Mouse (Mus musculus): ENCODE measurements around the gene Golt1b. TPM values are rescaled to one million over a fixed set of nuclear protein-coding genes. Genes with fewer than 3 reads are reported as not detected.
"Not testable (repeated sequence)": the region's sequence is repeated elsewhere in the genome, so short reads cannot be mapped to it uniquely, and the experiment has no call there.

Golt1b gene
- polyA plus RNA-seq (2015; fragmentation: Nextera tagmentation; extraction: Ambion mirVana) = 47.3 and 53.5 TPM in 2 replicates

GRCm38 (mm10) chr6:142387011-142387754, at the start of gene Golt1b, which contains the start of gene Recql:
Golt1b (plus strand) TSS chr6:142387221.
Recql (minus strand) TSS chr6:142387087.
- peak within 1 kb of the TSS; percentile 94 for H3K4me3 ChIP-seq (replicated peaks)
- H3K9me3 ChIP-seq (replicated peaks) = no peaks in the 10 kb centered on the region
- DNase-seq = peak; percentile 95
- H3K9ac ChIP-seq = peak within 1 kb of the TSS; percentile 92
- peak within 1 kb of the TSS; percentile 83 for H3K27ac ChIP-seq
- H3K36me3 ChIP-seq = peaks cover 3% of the 10 kb centered on the region
- ATAC-seq (ENCODE audit: low read depth) = peak; percentile 99
- peaks cover 44% of the 10 kb centered on the region for H3K4me1 ChIP-seq (replicated peaks)
- H3K4me2 ChIP-seq = peak within 1 kb of the TSS; percentile 79
- WGBS (ENCODE audit: insufficient replicate concordance) = under 1% methylated on average over 87 of the region's 87 CpGs
- no peaks in the 10 kb centered on the region for H3K27me3 ChIP-seq

GRCm38 (mm10) chr6:142338961-142339360, 48.1 kb upstream of the Golt1b start:
- H3K4me2 ChIP-seq = no peak overlapping the region
- H3K4me3 ChIP-seq (replicated peaks) = no peak overlapping the region
- H3K36me3 ChIP-seq = no peaks in the 10 kb centered on the region
- no peak overlapping the region for H3K9ac ChIP-seq
- no peaks in the 10 kb centered on the region for H3K9me3 ChIP-seq (replicated peaks)
- H3K27ac ChIP-seq = no peak overlapping the region
- no peak for ATAC-seq (ENCODE audit: low read depth)
- H3K4me1 ChIP-seq (replicated peaks) = no peaks in the 10 kb centered on the region
- DNase-seq = no peak
- WGBS (ENCODE audit: insufficient replicate concordance) = 50% methylated on average over 2 of the region's 2 CpGs
- no peaks in the 10 kb centered on the region for H3K27me3 ChIP-seq

- Histone ChIP-seq H3K4me1 (replicated peaks) (no peaks in the 10 kb centered on the region), H3K4me2 (no peak overlapping the region), H3K27me3 (no peaks in the 10 kb centered on the region), H3K4me3 (replicated peaks) (no peak overlapping the region), H3K9me3 (replicated peaks) (no peaks in the 10 kb centered on the region), H3K9ac (no peak overlapping the region), H3K36me3 (no peaks in the 10 kb centered on the region), H3K27ac (no peak overlapping the region)
- no peak for ATAC-seq (ENCODE audit: low read depth)
- DNase-seq = no peak
- WGBS (ENCODE audit: insufficient replicate concordance) = 17% methylated on average over 2 of the region's 2 CpGs
Measured at GRCm38 (mm10) chr6:142339576-142339975, 47.4 kb upstream of the Golt1b start.

GRCm38 (mm10) chr6:142343561-142343960, 43.5 kb upstream of the Golt1b start:
- DNase-seq = peak; percentile 11
- 0 out of 2 replicates have a peak, but pooled peaks cover under 1% of the 10 kb centered on the region for H3K36me3 ChIP-seq
- peaks cover 20% of the 10 kb centered on the region for H3K4me1 ChIP-seq (replicated peaks)
- no peaks in the 10 kb centered on the region for H3K9me3 ChIP-seq (replicated peaks)
- H3K4me3 ChIP-seq (replicated peaks) = no peak overlapping the region
- H3K27me3 ChIP-seq = no peaks in the 10 kb centered on the region
- 41% methylated on average over 2 of the region's 2 CpGs for WGBS (ENCODE audit: insufficient replicate concordance)
- no peak overlapping the region for H3K27ac ChIP-seq
- no peak for ATAC-seq (ENCODE audit: low read depth)
- H3K9ac ChIP-seq = no peak overlapping the region
- no peak overlapping the region for H3K4me2 ChIP-seq

- ATAC-seq (ENCODE audit: low read depth) = peak; percentile 98
- DNase-seq = peak; percentile 77
- Histone ChIP-seq H3K9ac (peak within 1 kb of the TSS; percentile 70), H3K36me3 (0 out of 2 replicates have a peak, but pooled peaks cover 3% of the 10 kb centered on the region), H3K4me1 (replicated peaks) (peaks cover 20% of the 10 kb centered on the region), H3K4me2 (peak within 1 kb of the TSS; percentile 68), H3K4me3 (replicated peaks) (peak within 1 kb of the TSS; percentile 72), H3K27ac (peak within 1 kb of the TSS; percentile 84), H3K27me3 (no peaks in the 10 kb centered on the region), H3K9me3 (replicated peaks) (no peaks in the 10 kb centered on the region)
- under 1% methylated on average over 48 of the region's 48 CpGs for WGBS (ENCODE audit: insufficient replicate concordance)
Measured at GRCm38 (mm10) chr6:142345440-142346038, 41.5 kb upstream of the Golt1b start, which contains the start of gene Pyroxd1. Pyroxd1 (plus strand) TSS chr6:142345654.

- WGBS (ENCODE audit: insufficient replicate concordance) = 38% methylated on average over 12 of the region's 12 CpGs
- Histone ChIP-seq H3K4me3 (replicated peaks) (peak overlapping the region; percentile 72), H3K36me3 (peaks cover 9% of the 10 kb centered on the region), H3K9me3 (replicated peaks) (no peaks in the 10 kb centered on the region), H3K4me2 (peak overlapping the region; percentile 68), H3K4me1 (replicated peaks) (peaks cover 20% of the 10 kb centered on the region), H3K27ac (peak overlapping the region; percentile 84), H3K9ac (peak overlapping the region; percentile 70), H3K27me3 (no peaks in the 10 kb centered on the region)
- no peak for DNase-seq
- ATAC-seq (ENCODE audit: low read depth) = no peak
Measured at GRCm38 (mm10) chr6:142346181-142347110, 40.6 kb upstream of the Golt1b start.

- H3K4me1 ChIP-seq (replicated peaks) = peaks cover 28% of the 10 kb centered on the region
- no peak overlapping the region for H3K9ac ChIP-seq
- H3K36me3 ChIP-seq = peaks cover 18% of the 10 kb centered on the region
- WGBS (ENCODE audit: insufficient replicate concordance) = 72% methylated on average over 11 of the region's 11 CpGs
- H3K4me2 ChIP-seq = no peak overlapping the region
- H3K27me3 ChIP-seq = no peaks in the 10 kb centered on the region
- DNase-seq = no peak
- no peaks in the 10 kb centered on the region for H3K9me3 ChIP-seq (replicated peaks)
- no peak for ATAC-seq (ENCODE audit: low read depth)
- H3K27ac ChIP-seq = no peak overlapping the region
- no peak overlapping the region for H3K4me3 ChIP-seq (replicated peaks)
Measured at GRCm38 (mm10) chr6:142347431-142348385, 39.3 kb upstream of the Golt1b start.

- H3K9me3 ChIP-seq (replicated peaks); H3K4me2 ChIP-seq; H3K27me3 ChIP-seq; H3K27ac ChIP-seq; H3K9ac ChIP-seq; DNase-seq; H3K4me3 ChIP-seq (replicated peaks): not testable (repeated sequence)
- peak; percentile 68 for ATAC-seq (ENCODE audit: low read depth)
- WGBS (ENCODE audit: insufficient replicate concordance) = 69% methylated on average over 3 of the region's 3 CpGs
- H3K4me1 ChIP-seq (replicated peaks) = peaks cover 17% of the 10 kb centered on the region
- peaks cover 42% of the 10 kb centered on the region for H3K36me3 ChIP-seq
Measured at GRCm38 (mm10) chr6:142352099-142352498, 34.9 kb upstream of the Golt1b start.

GRCm38 (mm10) chr6:142357106-142357505, 29.9 kb upstream of the Golt1b start:
- H3K36me3 ChIP-seq = peaks cover 64% of the 10 kb centered on the region
- 69% methylated on average over 7 of the region's 7 CpGs for WGBS (ENCODE audit: insufficient replicate concordance)

GRCm38 (mm10) chr6:142362036-142362435, 25.0 kb upstream of the Golt1b start:
- no peaks in the 10 kb centered on the region for H3K4me1 ChIP-seq (replicated peaks)
- ATAC-seq (ENCODE audit: low read depth) = no peak
- H3K27ac ChIP-seq = no peak overlapping the region
- DNase-seq = no peak
- WGBS (ENCODE audit: insufficient replicate concordance) = 80% methylated on average over 6 of the region's 6 CpGs
- H3K27me3 ChIP-seq = no peaks in the 10 kb centered on the region
- H3K4me2 ChIP-seq = no peak overlapping the region
- H3K9me3 ChIP-seq (replicated peaks) = no peaks in the 10 kb centered on the region
- H3K4me3 ChIP-seq (replicated peaks) = no peak overlapping the region
- peaks cover 79% of the 10 kb centered on the region for H3K36me3 ChIP-seq
- H3K9ac ChIP-seq = no peak overlapping the region

More at GRCm38 (mm10) chr6:142357106-142357505, 29.9 kb upstream of the Golt1b start:
- ATAC-seq (ENCODE audit: low read depth) (no peak), DNase-seq (no peak)
- H3K4me1 ChIP-seq (replicated peaks) = peaks cover 3% of the 10 kb centered on the region
- no peak overlapping the region for H3K27ac ChIP-seq
- no peaks in the 10 kb centered on the region for H3K27me3 ChIP-seq
- H3K9ac ChIP-seq = no peak overlapping the region
- no peak overlapping the region for H3K4me3 ChIP-seq (replicated peaks)
- no peak overlapping the region for H3K4me2 ChIP-seq
- no peaks in the 10 kb centered on the region for H3K9me3 ChIP-seq (replicated peaks)

Measured in liver, embryonic 13.5 days (tissue).